Mouse (Mus musculus) mesoderm, embryonic 11.5 days (tissue): ENCODE results near the gene Stra6.

Experiments used
- DNase-seq: peaks from one replicate; pipeline ENCODE4 v3.0.0-alpha.2; 2012; ENCODE audit warnings: low read depth, low spot score

Gene Stra6

GRCm38 (mm10) chr9:58093776-58094175 is 30.2 kb downstream of the Stra6 start:
- no peak for DNase-seq

DNA sequence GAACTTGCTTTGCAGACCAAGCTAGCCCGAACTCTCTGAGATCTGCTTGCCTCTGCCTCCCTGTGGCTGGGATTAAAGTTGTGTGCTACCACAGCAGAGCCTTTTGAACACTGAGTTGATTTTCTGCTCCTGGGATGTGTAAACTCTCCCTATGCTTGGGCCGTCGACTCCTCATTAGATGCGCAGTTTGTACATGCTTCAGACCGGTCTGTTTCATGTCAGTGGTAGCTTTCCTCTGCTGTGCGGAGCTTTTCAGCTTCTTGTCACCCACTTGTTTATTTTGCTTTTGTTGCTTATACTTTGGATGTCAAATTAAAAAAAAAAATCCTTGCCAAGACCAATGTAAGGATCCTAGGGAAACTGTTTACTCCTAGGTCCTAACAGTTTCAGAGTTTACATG is 32.4 kb downstream of the Stra6 start:
- no peak for DNase-seq

- DNase-seq = no peak
These were observed 33.2 kb downstream of the Stra6 start for GRCm38 (mm10) chr9:58096629-58097301.

- DNase-seq = no peak
These were observed 36.4 kb downstream of the Stra6 start for GRCm38 (mm10) chr9:58099836-58100565.

DNA sequence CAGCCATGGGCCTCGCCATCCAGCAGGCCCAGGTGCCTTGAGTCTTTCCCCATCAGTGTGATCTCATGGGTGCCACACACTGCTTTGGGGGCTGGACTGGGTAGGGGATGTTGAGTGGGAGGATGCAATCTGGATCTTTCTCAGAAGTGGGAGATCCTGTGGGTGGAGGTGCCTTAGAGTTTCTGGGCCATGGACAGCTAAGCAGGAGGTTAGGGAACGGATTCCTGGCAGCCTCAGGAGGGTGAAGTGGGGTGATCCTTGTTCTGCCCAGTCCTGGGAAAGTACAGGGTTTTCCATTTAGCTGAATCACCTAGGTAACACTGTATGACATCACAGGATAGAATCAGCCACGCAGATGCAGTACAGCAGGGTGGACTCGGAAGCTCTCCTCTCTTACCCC is 38.4 kb downstream of the Stra6 start:
- DNase-seq = no peak

DNA sequence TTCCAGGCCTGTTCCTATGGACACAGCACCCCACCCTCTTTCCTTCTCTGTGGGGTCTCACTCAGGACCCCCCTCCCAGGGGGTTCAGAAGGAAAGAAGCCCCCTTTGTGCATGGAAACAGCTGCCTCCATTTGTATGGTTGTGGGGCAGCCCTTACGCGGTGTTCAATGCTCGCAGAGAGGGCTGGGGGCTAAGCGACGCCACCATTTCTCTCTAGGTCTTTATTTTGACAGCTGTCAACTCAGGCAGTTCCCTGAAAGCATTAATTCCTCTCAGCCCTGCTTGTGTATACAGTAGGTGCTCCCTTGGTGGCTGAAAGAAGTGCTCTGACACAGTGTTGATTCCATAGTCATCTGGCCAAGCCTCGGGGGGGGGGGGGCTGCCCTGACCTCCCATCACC is 40.1 kb downstream of the Stra6 start:
- no peak for DNase-seq

DNA sequence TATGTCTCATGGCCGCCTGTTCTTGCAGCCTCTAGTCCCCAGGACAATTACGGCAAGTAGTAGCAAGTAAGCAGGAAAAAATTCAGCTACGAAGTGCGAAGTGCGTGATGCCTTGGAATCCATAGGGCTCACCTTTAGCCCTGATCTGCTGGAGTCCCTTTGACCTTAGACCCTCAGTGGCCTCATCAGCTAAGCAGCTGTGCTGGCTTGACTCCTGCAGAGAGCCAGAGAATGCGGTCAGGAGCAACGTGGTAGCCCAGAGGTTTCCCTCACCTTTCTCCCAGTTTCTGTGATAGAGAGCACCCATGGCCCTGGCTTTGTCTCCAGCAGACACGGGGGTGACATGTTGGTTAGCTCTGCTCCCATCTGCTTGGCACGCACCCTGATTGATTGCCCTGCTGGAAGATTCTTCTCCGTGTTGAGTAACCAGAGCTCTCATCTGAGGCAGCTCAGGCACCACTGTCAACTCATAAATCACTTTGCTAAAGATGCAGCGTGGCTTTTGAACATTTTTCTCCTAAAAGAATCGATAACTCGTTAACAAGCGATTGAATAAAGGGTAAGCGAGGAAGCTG is 42.1 kb downstream of the Stra6 start:
- peak; percentile 65 for DNase-seq

GRCm38 (mm10) chr9:58107494-58107893 is 43.9 kb downstream of the Stra6 start:
- no peak for DNase-seq

DNA sequence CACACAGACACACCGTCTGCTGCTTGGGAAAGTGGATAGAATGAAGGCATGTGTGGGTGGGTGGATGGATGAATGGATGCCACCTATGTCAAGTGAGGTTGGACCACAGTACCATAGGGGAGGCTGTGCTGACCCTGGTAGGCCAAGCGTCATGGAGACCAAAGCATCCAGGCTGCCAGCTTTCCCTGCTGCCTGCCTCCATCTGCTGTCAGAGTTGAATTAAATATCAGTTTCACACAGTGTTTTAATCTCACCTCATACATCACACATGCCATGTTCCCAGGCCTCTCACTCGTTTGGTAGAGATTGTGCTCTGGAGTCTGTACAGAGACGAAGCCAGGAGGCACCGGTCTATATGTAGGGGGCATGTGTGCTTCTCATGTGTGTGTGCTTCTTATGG is 47.2 kb downstream of the Stra6 start:
- no peak for DNase-seq

DNA sequence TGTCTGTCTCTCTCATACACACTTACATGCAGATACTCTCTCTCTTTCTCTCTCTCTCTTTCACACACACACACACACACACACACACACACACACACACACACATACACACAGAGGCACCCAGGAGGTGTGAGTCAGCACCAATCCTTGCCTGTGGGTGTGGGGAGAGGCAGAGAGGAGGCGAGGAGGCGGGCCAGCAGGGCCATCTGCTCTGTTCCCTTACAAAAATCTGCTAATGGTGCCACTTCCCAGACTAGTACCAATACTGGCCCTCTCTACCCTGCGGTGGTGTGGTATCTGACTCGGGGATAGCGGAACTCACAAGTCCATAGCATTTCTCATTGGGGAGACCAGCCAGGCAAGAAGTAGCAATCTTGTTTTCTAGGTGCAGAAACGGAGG is 47.8 kb downstream of the Stra6 start:
- no peak for DNase-seq

DNA sequence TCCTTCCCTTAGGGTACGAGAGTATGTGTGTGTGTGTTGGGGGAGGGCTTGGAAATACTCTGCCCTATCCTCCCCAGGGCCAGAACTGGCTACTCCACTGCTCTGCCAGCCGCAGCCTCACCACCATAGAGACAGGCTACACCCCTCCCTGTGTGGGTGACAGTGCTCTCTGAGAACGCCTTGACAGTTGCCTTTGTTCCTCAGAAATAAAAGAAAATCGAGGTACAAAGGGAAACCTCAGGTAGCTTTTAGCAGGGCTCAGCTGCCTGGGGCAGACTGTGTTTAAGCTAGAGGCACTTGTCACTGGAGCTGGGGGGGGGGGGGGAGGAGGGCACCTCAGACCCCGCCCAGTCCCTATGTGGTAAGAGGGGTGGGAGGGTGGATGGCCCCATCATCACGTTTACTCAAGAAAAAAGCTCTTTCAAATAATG is 48.7 kb downstream of the Stra6 start:
- no peak for DNase-seq

- peak; percentile 80 for DNase-seq
These were observed 49.3 kb downstream of the Stra6 start for GRCm38 (mm10) chr9:58112866-58113278.

- DNase-seq = peak; percentile 63
These were observed 49.8 kb downstream of the Stra6 start for GRCm38 (mm10) chr9:58113279-58113884.

DNA sequence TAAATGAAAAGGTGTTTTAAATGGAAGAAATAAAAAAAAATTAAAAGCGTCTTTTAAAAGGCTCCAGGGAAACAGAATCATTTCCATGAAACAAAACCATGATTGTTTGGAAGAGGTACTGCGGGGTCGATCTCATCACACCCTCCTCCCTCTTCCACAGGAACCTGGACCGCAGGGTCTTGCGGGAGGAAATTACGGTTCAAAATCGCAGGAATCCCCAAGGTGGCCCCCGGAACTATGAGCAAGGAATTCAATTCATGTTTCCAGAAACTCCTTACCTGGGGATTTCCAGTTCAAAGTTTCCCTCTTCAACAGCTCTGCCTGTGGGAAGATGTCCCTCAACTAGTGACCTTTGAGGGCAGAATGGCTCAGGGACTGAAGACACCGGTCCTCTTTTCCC is 50.4 kb downstream of the Stra6 start:
- no peak for DNase-seq

DNA sequence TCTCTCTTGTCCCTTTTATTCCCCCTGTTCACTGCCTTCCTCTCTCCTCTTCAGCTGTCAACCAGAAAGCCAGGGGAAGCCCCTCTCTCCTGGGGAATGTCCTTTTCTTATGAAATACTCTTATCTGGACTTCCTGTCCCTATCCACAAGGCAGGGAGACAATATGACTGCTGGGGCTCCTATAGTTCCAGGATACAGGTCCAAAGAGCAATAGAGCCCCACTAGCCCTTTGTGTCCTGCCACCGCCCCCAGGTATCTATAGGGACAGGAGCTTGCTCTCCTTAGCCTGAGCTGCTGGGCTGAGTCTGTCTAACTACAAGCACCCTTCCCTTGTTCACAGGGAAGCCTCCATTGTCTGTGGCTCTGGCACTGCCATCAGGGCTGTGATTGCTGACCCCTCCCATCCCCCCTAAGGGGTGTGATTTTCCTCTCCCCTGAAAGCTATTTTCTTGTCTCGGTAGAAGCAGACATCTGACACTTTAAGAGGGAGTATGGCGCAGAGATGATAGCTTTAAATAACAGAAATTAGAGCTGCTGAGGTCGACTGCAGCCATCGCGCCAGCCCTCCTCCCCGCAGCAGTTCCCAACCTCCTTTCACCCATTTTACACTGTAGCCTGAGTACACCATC is 51.8 kb downstream of the Stra6 start:
- no peak for DNase-seq

- DNase-seq = no peak
These were observed 52.5 kb downstream of the Stra6 start for GRCm38 (mm10) chr9:58116024-58116651.

DNA sequence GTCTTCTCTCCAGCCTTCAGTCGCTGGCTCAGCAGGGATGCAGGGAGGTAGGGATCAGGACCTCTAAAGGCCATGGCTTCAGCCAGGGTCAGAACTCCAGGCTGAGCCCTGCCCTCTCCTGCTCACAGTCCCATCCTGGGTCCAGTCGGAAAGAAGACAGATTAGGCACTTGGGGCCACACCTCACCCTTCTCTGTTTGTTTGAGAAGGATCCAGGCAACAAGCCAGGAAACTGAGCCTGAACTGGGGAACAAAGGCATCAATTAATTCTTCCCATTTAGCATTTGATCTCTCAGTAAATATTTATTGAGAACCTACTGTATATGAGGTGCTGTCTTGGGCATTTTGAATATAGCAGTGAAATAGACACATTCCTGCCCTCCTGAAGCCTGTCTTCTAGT is 55.1 kb downstream of the Stra6 start, which contains the start of gene Ccdc33:
Gene Ccdc33, minus strand, starts transcription at position 153 of the 400 bp plus-strand sequence.
- DNase-seq = no peak

DNA sequence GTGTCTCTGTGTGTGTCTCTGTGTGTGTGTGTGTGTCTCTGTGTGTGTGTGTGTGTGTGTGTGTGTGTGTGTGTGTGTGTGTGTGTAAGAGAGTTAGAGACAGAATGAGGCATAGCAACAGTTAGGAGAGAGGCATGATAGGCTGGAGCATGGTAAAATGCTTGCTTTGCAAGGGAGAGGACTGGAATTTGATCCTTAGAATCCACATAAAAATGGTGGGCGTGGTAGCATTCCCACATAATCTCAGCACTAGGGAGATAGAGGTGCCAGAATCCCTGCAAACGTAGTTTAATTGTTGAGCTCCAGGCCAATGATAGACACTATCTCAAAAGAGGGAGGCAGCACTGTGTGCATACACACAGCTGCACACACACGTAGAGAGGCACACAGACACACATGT is 61.5 kb downstream of the Stra6 start:
- no peak for DNase-seq

GRCm38 (mm10) chr9:58125811-58126210 is 62.2 kb downstream of the Stra6 start:
- DNase-seq = no peak

DNA sequence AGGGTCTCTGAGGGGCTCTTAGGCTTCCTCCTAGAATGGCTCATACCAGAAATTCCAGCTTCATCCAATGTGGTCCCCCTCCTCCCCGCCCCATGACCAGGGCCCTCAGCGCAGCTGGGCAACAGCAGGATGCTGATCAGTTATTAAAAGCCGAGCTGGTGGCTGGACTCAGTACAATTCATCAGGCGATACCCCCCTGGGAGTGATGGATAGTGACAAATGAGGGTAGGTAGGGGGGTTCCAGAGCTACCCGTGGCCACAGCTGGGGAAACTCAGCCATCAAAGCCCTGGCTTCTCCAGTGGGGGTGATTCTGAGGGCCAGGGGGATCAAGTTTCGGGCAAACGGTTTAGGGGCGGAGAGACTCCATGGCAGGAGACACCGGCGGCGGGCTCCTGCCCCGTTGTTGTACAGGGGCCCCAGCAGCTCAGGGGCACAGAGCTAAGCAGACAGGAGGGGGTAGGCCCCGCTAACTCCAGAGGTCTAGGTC is 65.4 kb downstream of the Stra6 start:
- DNase-seq = peak; percentile 90

GRCm38 (mm10) chr9:58129508-58129907 is 65.9 kb downstream of the Stra6 start:
- no peak for DNase-seq
